Mouse (Mus musculus): ENCODE data around the gene Ano6.

- TF ChIP-seq CTCF (IDR thresholded peaks at IDR 0.05) (no peak), EP300 (IDR thresholded peaks at IDR 0.05) (no peak)
These were observed 116.7 kb downstream of the Ano6 start for GRCm38 (mm10) chr15:95907337-95907736.
